Mouse (Mus musculus): ENCODE results near the gene Fancc.

GRCm38 (mm10) chr13:63317681-63318104, 179.4 kb downstream of the Fancc start:
- TF ChIP-seq POLR2A (IDR thresholded peaks at IDR 0.05; ENCODE audit: control insufficient read depth, low read depth, low read length) (no peak), CTCF (IDR thresholded peaks at IDR 0.05; ENCODE audit: control insufficient read depth, insufficient read depth, insufficient replicate concordance, low read depth, low read length) (no peak)

Measured in testis, adult 2 months (tissue).